Mouse (Mus musculus): ENCODE results near the gene Fth1.

DNA sequence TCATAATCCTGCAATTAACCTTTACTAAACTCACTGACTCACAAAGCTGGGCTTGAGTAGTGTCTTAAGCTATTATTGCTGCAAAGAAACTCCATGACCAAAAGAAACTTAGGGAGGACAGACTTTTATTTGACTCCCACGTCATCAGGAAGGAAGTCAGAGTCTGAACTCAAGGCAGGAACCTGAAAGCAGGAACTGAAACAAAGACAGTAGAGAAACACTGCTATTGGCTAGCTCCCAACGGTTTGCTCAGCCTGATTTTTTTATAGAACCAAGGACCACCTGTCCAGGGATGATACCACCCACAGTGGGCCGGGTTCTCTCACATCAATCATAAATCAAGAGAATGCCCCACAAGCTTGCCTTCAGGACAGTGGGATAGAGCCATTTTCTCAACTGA lies 28.0 kb upstream of the Fth1 start:
- TF ChIP-seq EP300 (IDR thresholded peaks at IDR 0.05; ENCODE audit: insufficient read depth, low read depth, low read length), result no peak
- TF ChIP-seq CTCF (IDR thresholded peaks at IDR 0.05), result no peak

All from heart, adult 2 months (tissue).